Mouse (Mus musculus): ENCODE measurements around the gene Slc4a1ap. TPM values are rescaled to one million over a fixed set of nuclear protein-coding genes. Genes with fewer than 3 reads are reported as not detected.

Gene Slc4a1ap
- total and polyA plus RNA-seq, 3 experiments, result 41.6 to 523 (median 41.7) TPM

- DNase-seq (ENCODE audit: low read depth, low spot score), result peak; percentile 95
- Histone ChIP-seq H3K79me2 (ENCODE audit: control insufficient read depth, insufficient read depth, low read length, poor library complexity) (no peaks in the 10 kb centered on the region), H3K27ac (ENCODE audit: control insufficient read depth, low read depth, low read length) (peak overlapping the region; percentile 51), H3K36me3 (ENCODE audit: control insufficient read depth in 1 of 2, insufficient read depth in 2 of 2, low read length in 2 of 2) (peaks cover 8 to 15% of the 10 kb centered on the region in 2 experiments), H3K9ac (ENCODE audit: control insufficient read depth, low read depth, low read length, poor library complexity, severe bottlenecking) (no peak overlapping the region), H3K9me3 (replicated peaks; ENCODE audit: insufficient read depth, low read length) (no peaks in the 10 kb centered on the region), H3K4me3 (ENCODE audit: control insufficient read depth in 1 of 2, insufficient read depth in 1 of 2, low read depth in 2 of 2, low read length in 2 of 2) (no peak overlapping the region), H3K27me3 (ENCODE audit: control insufficient read depth in 1 of 2, insufficient read depth in 2 of 2, low read length in 2 of 2) (no peaks in the 10 kb centered on the region), H3K4me1 (ENCODE audit: control insufficient read depth in 1 of 2, insufficient read depth in 2 of 2, low read length in 2 of 2) (peaks cover 5 to 12% of the 10 kb centered on the region in 2 experiments)
- TF ChIP-seq RAD21 (IDR thresholded peaks at IDR 0.05; ENCODE audit: low read depth, low read length), result no peak
- TF ChIP-seq MAX (IDR thresholded peaks at IDR 0.05; ENCODE audit: low read length), result no peak
- peak; percentile 62 for TF ChIP-seq RCOR1 (IDR thresholded peaks at IDR 0.05; ENCODE audit: low read depth, low read length)
- 0 out of 2 replicates have a peak, but pooled peaks have one; percentile 4 for TF ChIP-seq GATA1 (IDR thresholded peaks at IDR 0.05; ENCODE audit: low read depth, low read length)
- TF ChIP-seq SIN3A (IDR thresholded peaks at IDR 0.05; ENCODE audit: low read length), result 0 out of 2 replicates have a peak, but pooled peaks have one; percentile 44
- no peak for TF ChIP-seq NELFE (IDR thresholded peaks at IDR 0.05; ENCODE audit: low read depth, low read length)
- peak; percentile 49; the same call in 1 of the 2 replicates for TF ChIP-seq MYC (IDR thresholded peaks at IDR 0.05; ENCODE audit: low read depth, low read length)
- 0 out of 2 replicates have a peak, but pooled peaks have one; percentile 11 for TF ChIP-seq SMC3 (IDR thresholded peaks at IDR 0.05; ENCODE audit: low read depth, low read length)
- TF ChIP-seq UBTF (IDR thresholded peaks at IDR 0.05; ENCODE audit: borderline replicate concordance, insufficient read depth, low read depth, low read length), result 0 out of 2 replicates have a peak, but pooled peaks have one; percentile 57
- peak; percentile 38; the same call in 1 of the 2 replicates for TF ChIP-seq HCFC1 (IDR thresholded peaks at IDR 0.05; ENCODE audit: low read depth, low read length)
- TF ChIP-seq TCF12 (IDR thresholded peaks at IDR 0.05; ENCODE audit: low read depth, low read length), result 0 out of 2 replicates have a peak, but pooled peaks have one; percentile 6
- no peak for TF ChIP-seq CTCF (IDR thresholded peaks at IDR 0.05 in 2 of 3, conservative IDR thresholded peaks at IDR 0.05 in 1 of 3; ENCODE audit: control insufficient read depth in 1 of 3, insufficient read depth in 1 of 3, low read depth in 2 of 3, low read length in 3 of 3, poor library complexity in 1 of 3, severe bottlenecking in 1 of 3)
- no peak for TF ChIP-seq JUND (IDR thresholded peaks at IDR 0.05; ENCODE audit: low read depth, low read length)
- TF ChIP-seq POLR2A (IDR thresholded peaks at IDR 0.05; ENCODE audit: control insufficient read depth in 1 of 2, insufficient read depth in 1 of 2, low read depth in 1 of 2, low read length in 2 of 2, poor library complexity in 1 of 2), result peak in 1 of 2 experiments; percentile 44; a peak in 1 of 4 replicates
- TF ChIP-seq POLR2AphosphoS5 (IDR thresholded peaks at IDR 0.05; ENCODE audit: borderline replicate concordance, low read depth, low read length), result no peak
- peak; percentile 4 to 71; a peak in 2 of 4 replicates for TF ChIP-seq EP300 (IDR thresholded peaks at IDR 0.05; ENCODE audit: low read depth in 1 of 2, low read length in 2 of 2)
- no peak for TF ChIP-seq USF1 (IDR thresholded peaks at IDR 0.05; ENCODE audit: low read depth, low read length)
- no peak for TF ChIP-seq BHLHE40 (IDR thresholded peaks at IDR 0.05; ENCODE audit: borderline replicate concordance, low read depth, low read length)
Measured at GRCm38 (mm10) chr5:31512481-31512880, 14.3 kb upstream of the Slc4a1ap start.

GRCm38 (mm10) chr5:31520556-31520955 is 6.2 kb upstream of the Slc4a1ap start:
- peaks cover under 1 to 8% of the 10 kb centered on the region in 2 experiments for H3K36me3 ChIP-seq (ENCODE audit: control insufficient read depth in 1 of 2, insufficient read depth in 2 of 2, low read length in 2 of 2)
- no peak for TF ChIP-seq TAL1 (IDR thresholded peaks at IDR 0.05; ENCODE audit: low read length)
- TF ChIP-seq HCFC1 (IDR thresholded peaks at IDR 0.05; ENCODE audit: low read depth, low read length), result no peak
- DNase-seq (ENCODE audit: low read depth, low spot score), result no peak
- H3K9ac ChIP-seq (ENCODE audit: control insufficient read depth, low read depth, low read length, poor library complexity, severe bottlenecking), result no peak overlapping the region
- no peaks in the 10 kb centered on the region; the same call in 1 of the 2 replicates for H3K79me2 ChIP-seq (ENCODE audit: control insufficient read depth, insufficient read depth, low read length, poor library complexity)
- H3K27ac ChIP-seq (ENCODE audit: control insufficient read depth, low read depth, low read length), result no peak overlapping the region
- peaks cover 0 to 2% of the 10 kb centered on the region in 2 experiments; a peak in 2 of 4 replicates for H3K4me1 ChIP-seq (ENCODE audit: control insufficient read depth in 1 of 2, insufficient read depth in 2 of 2, low read length in 2 of 2)
- no peaks in the 10 kb centered on the region for H3K9me3 ChIP-seq (replicated peaks; ENCODE audit: insufficient read depth, low read length)
- no peaks in the 10 kb centered on the region for H3K27me3 ChIP-seq (ENCODE audit: control insufficient read depth in 1 of 2, insufficient read depth in 2 of 2, low read length in 2 of 2)
- H3K4me3 ChIP-seq (ENCODE audit: control insufficient read depth in 1 of 2, insufficient read depth in 1 of 2, low read depth in 2 of 2, low read length in 2 of 2), result no peak overlapping the region
